Mouse (Mus musculus) spleen, adult 2 months (tissue): ENCODE measurements around the gene Glyctk. TPM values are rescaled to one million over a fixed set of nuclear protein-coding genes. Genes with fewer than 3 reads are reported as not detected.

Experiments
- DNase-seq, 2 experiments: peaks; one replicate each; pipeline versions ENCODE4 v3.0.0 to v3.0.0-alpha.2; 2012 to 2021; ENCODE audit warnings: low spot score in 2 of 2, low read depth in 1 of 2
- H3K27ac ChIP-seq: fragments of 200-500 bp; 2 replicates; pipeline ENCODE4 v1.5.1; 2012; ENCODE audit warnings: low read length, inconsistent platforms; ENCODE audit not compliant: insufficient read depth
- H3K27me3 ChIP-seq: fragments of 200-500 bp; 2 replicates; pipeline ENCODE4 v1.6.1; 2012; ENCODE audit warnings: mild to moderate bottlenecking, moderate library complexity, low read length, inconsistent platforms; ENCODE audit not compliant: control insufficient read depth, insufficient read depth
- H3K36me3 ChIP-seq: fragments of 200-500 bp; 2 replicates; pipeline ENCODE4 v1.6.1; 2012; ENCODE audit warnings: mild to moderate bottlenecking, low read length, inconsistent platforms; ENCODE audit not compliant: control insufficient read depth, insufficient read depth
- H3K4me1 ChIP-seq: fragments of 200-500 bp; 2 replicates; pipeline ENCODE4 v1.6.1; 2011; ENCODE audit warnings: inconsistent platforms; ENCODE audit not compliant: control insufficient read depth, insufficient read depth, insufficient read length
- H3K4me3 ChIP-seq: fragments of 200-500 bp; 2 replicates; pipeline ENCODE4 v1.5.1; 2011; ENCODE audit warnings: mild to moderate bottlenecking, inconsistent platforms; ENCODE audit not compliant: insufficient read depth, insufficient read length; ENCODE audit errors: extremely low read depth
- CTCF ChIP-seq: fragments of 200-500 bp; IDR thresholded peaks from 2 replicates; pipeline ENCODE4 v1.5.1; 2011; ENCODE audit warnings: mild to moderate bottlenecking, inconsistent platforms; ENCODE audit not compliant: insufficient read depth, insufficient read length, insufficient replicate concordance; ENCODE audit errors: extremely low read depth
- POLR2A ChIP-seq: fragments of 200-500 bp; IDR thresholded peaks from 2 replicates; pipeline ENCODE4 v1.6.1; 2011; ENCODE audit warnings: low read depth, low read length, inconsistent platforms
- WGBS: fragments of 180-500 bp; shearing (Covaris S2); methylation state at CpG from one replicate; pipeline ENCODE4 v1.1.7; 2018; 5-methylcytosine and 5-hydroxymethylcytosine counted together
- polyA plus RNA-seq: library from polyadenylated mRNA; depleted of rRNA; stranded (reverse); fragments of >200 nt; gene quantifications from 2 replicates; pipeline ENCODE4 v1.2.3, GENCODE M21; 2012

Glyctk gene
- polyA plus RNA-seq, 1 experiment, result 6.5 TPM

- WGBS, result 3% methylated on average over 36 of the region's 36 CpGs
- H3K27ac ChIP-seq, result no peak overlapping the region
- DNase-seq, result no peak
- TF ChIP-seq CTCF (no peak), POLR2A (no peak)
- no peak overlapping the region for H3K4me3 ChIP-seq
- H3K4me1 ChIP-seq, result no peaks in the 10 kb centered on the region
- H3K27me3 ChIP-seq, result peaks cover 17% of the 10 kb centered on the region; the same call in 1 of the 2 replicates
- H3K36me3 ChIP-seq, result no peaks in the 10 kb centered on the region
These were observed 9.2 kb downstream of the Glyctk start for GRCm38 (mm10) chr9:106148541-106149398.

DNA sequence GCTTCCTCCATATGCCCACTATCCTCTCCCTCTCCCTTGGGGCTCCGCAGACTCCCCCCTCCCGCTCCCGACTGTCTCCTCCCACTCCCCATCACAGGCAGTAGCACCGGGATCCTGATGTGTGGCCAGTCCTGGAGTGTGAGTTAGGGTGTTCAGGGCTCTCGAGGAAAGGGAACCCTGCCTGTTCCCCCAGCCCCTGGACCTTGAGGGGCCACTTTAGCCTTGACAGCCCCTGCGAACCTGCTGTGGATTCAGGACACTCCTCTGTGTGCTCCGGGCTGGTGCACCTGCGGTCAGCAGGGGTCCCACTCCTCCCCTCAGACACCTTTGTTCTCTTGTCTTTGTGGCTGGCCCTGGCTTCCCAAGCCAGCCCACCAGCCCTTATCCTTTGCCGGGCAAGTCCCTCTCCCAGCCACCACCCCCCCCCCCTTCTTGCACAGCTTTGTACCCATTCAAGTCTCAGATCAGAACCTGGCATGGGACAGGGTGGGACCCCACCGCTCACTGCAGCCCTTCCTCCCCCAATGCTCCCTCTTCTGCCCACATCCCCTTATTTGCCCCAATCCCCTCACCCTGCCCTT, 10.0 kb downstream of the Glyctk start:
- no peak for DNase-seq
- WGBS, result 19% methylated on average over 10 of the region's 10 CpGs
- no peak overlapping the region for H3K27ac ChIP-seq
- peaks cover 17% of the 10 kb centered on the region; the same call in 1 of the 2 replicates for H3K27me3 ChIP-seq
- H3K4me1 ChIP-seq, result no peaks in the 10 kb centered on the region
- H3K36me3 ChIP-seq, result no peaks in the 10 kb centered on the region
- TF ChIP-seq CTCF, result no peak
- TF ChIP-seq POLR2A, result no peak
- no peak overlapping the region for H3K4me3 ChIP-seq

DNA sequence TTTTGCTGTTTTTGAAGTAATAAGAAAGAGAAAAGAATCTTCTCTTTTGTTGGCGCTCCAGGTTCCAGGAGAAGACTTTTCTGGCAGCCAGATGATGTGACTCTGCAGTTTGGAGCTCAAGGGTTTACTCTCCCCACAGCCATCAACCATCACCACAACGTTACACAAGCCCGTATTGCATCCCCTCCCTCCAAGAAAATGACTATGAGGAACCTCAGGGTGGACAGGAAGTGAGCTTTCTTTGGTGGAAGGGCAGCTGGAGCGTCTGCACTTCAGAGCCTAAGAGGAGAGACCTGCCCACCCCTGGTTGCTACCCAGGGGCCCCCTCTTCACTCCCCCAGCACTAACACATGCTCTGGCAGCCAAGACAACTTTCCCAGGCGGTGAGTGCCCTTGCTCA, 10.7 kb downstream of the Glyctk start:
- H3K27me3 ChIP-seq, result peaks cover 17% of the 10 kb centered on the region; the same call in 1 of the 2 replicates
- no peak for DNase-seq
- no peak for TF ChIP-seq CTCF
- TF ChIP-seq POLR2A, result no peak
- no peaks in the 10 kb centered on the region for H3K4me1 ChIP-seq
- no peak overlapping the region for H3K27ac ChIP-seq
- no peak overlapping the region for H3K4me3 ChIP-seq
- WGBS, result 15% methylated on average over 5 of the region's 5 CpGs
- no peaks in the 10 kb centered on the region for H3K36me3 ChIP-seq

GRCm38 (mm10) chr9:106145582-106145981, 12.4 kb downstream of the Glyctk start:
- Histone ChIP-seq H3K27ac (no peak overlapping the region), H3K27me3 (peaks cover 17% of the 10 kb centered on the region; the same call in 1 of the 2 replicates), H3K36me3 (no peaks in the 10 kb centered on the region), H3K4me3 (no peak overlapping the region), H3K4me1 (no peaks in the 10 kb centered on the region)
- TF ChIP-seq POLR2A, result no peak
- no peak for TF ChIP-seq CTCF
- DNase-seq, result no peak
- WGBS, result 78% methylated on average over 2 of the region's 2 CpGs

GRCm38 (mm10) chr9:106144176-106144575, 13.8 kb downstream of the Glyctk start:
- no peak overlapping the region for H3K4me3 ChIP-seq
- H3K36me3 ChIP-seq, result no peaks in the 10 kb centered on the region
- DNase-seq, result no peak
- 95% methylated on average over 7 of the region's 7 CpGs for WGBS
- no peaks in the 10 kb centered on the region for H3K4me1 ChIP-seq
- H3K27ac ChIP-seq, result no peak overlapping the region
- no peak for TF ChIP-seq CTCF
- TF ChIP-seq POLR2A, result no peak
- H3K27me3 ChIP-seq, result peaks cover 13% of the 10 kb centered on the region; the same call in 1 of the 2 replicates

DNA sequence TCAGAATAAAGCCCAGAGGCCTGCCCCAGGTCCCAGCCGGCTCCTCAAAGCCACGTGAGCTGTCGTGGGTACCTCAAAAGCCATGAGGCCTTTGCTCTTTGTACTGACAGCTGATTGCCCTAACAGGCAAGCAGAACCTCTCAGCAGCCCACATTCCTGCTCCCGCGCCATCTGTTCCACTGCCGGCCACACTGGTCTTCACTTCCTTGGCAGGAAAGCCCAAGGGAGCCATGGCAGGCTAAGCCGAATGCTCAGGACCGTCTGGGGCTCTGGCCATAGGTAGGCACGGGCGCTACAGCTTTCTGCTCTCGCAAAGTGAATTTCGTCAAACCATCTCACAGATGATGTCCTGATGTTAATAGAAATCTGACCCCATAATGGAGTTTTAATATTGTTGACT, 16.0 kb downstream of the Glyctk start:
- Histone ChIP-seq H3K27ac (no peak overlapping the region), H3K4me3 (no peak overlapping the region), H3K4me1 (no peaks in the 10 kb centered on the region), H3K36me3 (no peaks in the 10 kb centered on the region), H3K27me3 (no peaks in the 10 kb centered on the region)
- TF ChIP-seq CTCF (no peak), POLR2A (no peak)
- 90% methylated on average over 12 of the region's 12 CpGs for WGBS
- DNase-seq, result no peak

DNA sequence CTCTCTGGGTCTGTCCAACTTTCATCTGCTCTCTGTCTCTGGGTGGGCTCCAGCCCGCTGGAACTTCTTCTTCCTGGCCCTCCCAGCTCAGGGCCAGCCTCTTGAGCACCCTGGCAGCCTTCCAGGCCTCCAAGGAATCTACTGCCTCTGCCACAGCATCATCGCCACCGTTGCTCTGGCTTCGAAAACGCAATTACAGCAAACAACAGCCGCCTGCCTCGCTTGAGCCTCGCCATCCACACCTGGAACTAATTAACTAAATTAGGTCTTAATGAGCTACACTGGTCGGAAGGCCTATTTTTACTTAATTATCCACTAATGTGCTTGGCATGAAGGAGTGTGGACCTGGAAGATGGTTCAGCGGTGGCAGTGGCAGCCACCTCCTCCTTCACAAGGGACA, 18.2 kb downstream of the Glyctk start:
- H3K36me3 ChIP-seq, result no peaks in the 10 kb centered on the region
- no peaks in the 10 kb centered on the region for H3K4me1 ChIP-seq
- no peak overlapping the region for H3K27ac ChIP-seq
- no peaks in the 10 kb centered on the region for H3K27me3 ChIP-seq
- no peak overlapping the region for H3K4me3 ChIP-seq
- TF ChIP-seq CTCF, result no peak
- no peak for TF ChIP-seq POLR2A
- DNase-seq, result no peak
- 79% methylated on average over 10 of the region's 10 CpGs for WGBS
